Mouse (Mus musculus) spleen, adult 12 weeks (tissue): ENCODE results near the gene Ino80e.
"Not testable (repeated sequence)": the region's sequence is repeated elsewhere in the genome, so short reads cannot be mapped to it uniquely, and the experiment has no call there.

Experiments used
- DNase-seq: peaks from one replicate; pipeline ENCODE4 v3.0.0; 2022; ENCODE audit warnings: low spot score

Ino80e gene

DNA sequence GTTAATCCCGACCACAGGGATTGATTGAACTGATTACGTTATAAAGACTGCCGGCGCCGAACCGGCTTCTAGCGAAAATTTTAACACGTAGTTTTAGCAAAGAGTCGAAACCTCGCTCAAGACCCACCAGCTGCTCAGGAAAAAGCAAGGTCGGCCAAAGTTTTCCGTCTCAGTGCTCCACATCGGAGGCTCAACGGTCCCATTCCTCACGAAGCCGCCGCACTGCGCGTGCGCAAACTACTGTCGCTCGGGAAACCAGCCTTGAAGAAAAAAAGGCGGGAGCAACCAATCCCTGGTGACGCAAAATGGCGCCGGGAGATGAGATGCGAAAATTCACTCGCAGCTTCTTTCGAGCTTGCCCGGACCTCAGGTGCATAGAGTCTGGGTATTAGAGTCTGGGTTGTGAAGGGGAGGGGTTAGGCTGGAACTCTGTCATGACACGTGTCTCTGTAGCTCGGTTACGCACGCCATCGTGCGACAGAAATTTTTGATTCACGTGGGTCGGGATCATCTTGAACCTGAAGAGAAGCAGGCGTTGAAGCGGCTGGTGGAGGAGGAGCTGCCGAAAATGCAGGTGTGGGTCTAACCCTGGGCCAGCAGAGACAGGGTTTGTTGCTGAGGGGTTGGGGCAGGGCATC, at the start of gene Ino80e:
Ino80e (minus strand) TSS at position 231 of the 638 bp plus-strand sequence.
- DNase-seq: peak; percentile 88

DNA sequence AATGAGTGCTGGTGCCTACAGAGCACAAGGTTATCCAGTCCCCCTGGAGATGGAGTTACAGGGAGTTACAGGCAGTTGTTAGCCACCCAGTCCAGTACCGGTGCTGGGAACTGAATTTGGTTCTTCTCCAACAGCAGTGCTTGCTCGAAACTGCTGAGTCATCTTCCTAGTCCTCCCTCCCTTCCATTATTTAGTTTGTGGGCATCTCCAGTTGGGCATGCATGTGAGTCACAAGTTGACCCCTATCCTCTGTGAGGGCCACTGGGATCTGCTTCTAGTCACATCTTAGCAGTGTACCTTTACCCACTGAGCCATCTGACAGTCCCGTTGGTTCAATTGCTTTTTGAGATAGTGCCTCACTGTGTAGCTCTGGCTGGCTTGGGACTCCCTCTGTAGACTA, 43.4 kb upstream of the Ino80e start:
- no peak for DNase-seq

DNA sequence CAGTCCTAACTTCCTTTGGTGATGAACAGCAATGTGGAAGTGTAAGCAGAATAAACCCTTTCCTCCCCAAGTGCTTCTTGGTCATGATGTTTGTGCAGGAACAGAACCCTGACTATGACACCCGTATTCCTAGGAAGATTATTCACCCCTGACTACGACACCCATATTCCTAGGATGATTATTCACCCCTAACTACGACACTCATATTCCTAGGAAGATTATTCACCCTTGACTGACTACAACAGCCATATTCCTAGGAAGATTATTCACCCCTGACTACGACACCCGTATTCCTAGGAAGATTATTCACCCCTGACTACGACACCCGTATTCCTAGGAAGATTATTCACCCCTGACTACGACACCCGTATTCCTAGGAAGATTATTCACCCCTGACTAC, 37.6 kb upstream of the Ino80e start:
- not testable (repeated sequence) for DNase-seq

DNA sequence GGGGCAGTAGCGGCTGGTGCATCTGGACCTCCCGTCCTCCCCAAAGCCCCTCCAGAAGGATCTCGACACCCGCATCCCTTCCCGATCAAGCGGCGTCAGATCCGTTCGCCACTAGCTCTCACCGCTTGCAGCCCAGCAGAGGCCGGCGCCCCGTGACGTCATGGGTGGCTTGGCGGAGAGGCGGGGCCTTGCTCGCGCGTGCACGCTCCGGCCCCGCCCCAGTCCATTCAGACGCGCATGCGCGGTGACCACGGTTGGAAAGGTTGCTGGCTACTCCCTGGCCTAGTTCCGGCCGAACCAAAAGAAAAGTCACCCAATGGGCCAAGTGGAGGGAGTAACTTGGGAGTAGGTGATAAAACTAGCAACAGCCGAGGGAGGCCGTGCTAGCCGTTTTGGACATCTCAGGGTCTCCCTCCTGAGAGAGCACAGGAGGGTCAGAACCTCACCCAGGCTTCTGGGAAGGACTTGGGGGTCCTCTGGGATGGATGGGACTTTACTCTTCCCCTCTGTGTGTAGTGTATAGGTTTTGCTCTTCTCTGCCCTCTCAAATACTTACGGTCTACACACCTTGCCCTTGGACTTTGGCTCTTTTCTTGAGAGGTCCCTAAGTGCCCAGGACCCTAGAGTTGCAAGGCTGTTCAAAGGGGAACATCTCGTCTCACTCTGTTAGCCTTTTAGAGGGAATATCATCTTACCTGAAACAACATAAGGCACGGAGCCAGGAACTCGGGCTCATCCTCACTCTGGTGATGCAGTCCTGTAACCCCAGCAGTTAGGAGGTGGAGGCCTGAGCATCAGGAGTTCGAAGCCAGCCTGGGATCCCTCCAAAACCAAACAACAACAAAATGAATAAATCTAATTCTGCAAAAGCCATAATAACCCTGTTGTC, 36.2 kb upstream of the Ino80e start:
- DNase-seq: peak; percentile 92

DNA sequence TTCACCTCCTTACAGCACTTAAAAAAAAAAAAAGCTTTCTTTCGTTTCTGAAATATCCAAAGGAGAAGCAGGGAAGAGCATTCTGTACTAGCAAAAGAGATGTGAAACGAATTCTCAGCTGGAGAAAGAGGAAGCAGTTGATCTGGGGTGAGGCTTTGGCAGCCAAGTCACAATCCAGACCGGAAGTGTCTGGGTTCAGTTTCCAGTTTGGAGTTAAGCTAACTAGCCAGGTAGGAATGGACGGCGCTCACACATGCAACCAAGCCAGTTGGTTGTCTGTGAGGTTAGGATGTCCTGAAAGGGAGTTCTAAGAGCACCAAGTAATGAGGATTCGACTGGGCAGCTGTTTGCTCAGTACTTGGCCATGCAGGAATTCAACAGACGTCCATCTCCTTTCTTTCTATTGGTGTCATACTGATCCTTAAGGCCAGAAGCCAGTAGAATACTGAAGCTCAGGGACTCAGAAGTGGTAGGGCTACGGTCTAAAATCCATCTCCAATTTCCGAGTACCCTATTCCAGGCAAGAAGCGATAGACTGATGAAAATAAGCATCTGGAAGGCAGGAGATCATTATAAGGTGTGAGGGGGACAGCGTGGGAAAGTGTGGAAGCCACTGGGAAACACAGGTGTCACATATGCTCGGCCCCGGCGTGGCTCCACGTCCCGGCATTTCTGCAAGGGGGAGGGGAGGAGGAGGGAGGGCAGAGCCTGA, 35.4 kb upstream of the Ino80e start:
- DNase-seq: no peak

DNA sequence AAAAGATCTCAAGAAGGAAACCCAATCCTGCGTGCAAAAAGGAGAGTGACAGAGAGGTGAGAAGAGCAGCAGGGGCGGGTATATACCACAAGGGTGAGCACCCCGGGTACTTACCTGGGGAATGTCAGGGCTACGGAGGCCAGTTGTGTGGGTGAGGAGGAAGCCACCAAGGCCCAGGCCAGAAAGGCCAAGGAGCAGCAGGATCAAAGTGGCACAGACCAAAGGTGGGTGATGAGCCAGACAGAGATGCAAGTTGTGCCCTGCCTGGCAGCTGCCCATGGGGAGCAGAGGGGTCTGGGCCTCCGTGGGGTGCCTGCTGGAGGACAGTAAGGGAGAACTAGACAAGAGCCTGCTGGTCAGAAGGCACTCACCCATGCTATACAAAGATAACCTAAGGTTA, 34.7 kb upstream of the Ino80e start:
- DNase-seq: no peak

DNA sequence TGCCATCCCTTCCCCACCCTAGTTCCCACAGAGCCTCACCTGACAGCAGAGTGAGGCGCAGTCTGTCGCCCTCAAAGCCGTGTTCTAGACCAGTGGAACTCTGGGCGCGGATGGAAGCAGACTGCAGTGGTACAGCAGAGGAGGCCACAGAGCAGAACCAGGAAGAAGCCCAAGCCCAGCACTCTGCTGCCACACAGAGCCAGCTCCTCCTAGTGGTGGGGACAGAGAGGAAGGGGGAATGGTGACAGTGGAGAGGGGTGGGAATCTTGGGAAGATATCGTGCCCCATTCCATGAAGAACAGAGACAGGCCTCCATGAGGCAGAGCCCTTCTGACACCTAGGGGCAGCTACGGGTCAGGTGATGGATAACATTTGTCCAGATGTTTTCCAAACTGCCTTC, 26.7 kb upstream of the Ino80e start:
- no peak for DNase-seq

DNA sequence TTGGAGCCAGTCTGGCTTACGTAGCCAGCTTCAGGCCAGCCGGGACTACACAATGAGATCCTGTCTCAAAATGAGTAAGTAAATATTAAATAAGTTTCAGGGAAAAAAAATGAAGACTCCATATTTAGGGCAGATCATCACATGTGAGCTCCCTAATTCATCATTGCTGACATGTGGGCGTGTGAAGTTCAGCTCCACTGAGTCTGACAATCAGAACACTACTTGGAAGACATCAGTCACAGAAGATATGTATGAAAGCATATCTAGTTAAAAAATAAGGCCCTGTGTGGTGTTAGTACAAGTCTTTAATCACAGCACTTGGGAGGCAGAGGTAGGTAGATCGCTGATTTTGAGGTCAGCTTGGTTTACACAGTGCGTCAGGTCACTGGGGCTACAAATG, 25.1 kb upstream of the Ino80e start:
- DNase-seq: no peak

DNA sequence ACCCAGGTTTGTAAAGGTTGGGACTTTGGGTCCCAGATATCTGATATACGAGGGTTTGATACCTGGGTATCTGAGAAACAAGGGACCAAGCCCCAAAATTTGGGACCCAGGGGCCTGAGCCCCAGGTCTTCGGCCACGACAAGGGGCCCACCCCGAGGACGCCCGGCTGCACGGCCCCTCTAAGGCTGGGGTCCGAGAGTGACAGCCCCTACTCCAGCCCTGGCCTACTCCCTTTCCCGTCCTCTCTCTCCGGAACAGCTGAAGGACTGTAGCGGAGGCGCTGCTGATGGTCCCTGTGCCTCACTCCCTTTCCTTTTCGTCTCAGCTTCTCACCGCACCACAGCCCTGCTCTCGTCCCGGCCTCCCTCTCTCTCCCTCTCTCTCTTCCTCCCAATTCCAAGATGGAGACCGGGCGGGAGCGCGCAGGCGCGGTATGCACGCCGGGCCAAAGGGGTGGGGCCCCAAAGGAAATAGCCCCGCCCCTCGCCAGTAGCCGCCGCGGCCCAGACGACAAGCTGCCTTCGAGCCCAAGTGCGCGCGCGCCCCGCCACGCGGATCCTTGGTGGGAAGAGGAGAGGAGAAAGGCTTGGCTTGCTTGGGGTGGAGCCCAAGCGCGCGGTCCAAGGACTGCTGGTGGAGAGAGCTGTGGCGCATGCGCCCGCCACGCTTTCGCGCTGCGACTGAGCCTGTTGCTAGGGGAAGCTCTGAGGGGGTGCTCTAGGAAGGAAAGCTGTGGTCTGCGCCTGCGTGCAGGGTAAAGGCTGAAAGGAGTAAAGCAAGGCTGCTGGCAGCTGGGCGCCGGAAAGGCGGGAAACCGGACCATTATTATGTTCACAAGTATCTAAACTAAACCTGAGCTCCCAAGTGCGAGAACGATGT, 22.3 kb upstream of the Ino80e start, which contains the start of gene Taok2:
Taok2 (minus strand) TSS at position 418 of the 879 bp plus-strand sequence.
- DNase-seq: peak; percentile 95

DNA sequence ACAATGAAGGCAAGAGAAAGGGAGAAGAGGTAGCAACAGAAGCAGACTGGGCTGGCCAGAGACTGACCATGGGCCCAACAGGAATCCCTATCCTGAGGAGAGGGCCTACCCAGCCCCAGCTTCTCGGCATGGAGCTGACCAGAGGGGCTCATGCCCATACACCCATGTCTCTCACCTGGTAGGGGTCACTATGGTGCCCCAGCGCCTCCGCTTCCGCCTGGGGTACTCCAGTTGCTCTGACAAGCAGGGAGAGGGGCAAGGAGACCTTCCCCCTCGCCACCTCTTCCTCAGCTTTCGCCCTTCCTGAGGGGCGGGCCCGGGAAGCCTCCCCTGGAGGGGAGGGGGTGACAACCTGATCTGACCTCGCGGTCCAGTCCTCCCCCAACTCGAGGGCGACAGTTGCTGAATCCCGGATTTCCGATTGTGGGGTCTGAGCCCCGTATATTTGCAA, 21.6 kb upstream of the Ino80e start:
- peak; percentile 21 for DNase-seq

DNA sequence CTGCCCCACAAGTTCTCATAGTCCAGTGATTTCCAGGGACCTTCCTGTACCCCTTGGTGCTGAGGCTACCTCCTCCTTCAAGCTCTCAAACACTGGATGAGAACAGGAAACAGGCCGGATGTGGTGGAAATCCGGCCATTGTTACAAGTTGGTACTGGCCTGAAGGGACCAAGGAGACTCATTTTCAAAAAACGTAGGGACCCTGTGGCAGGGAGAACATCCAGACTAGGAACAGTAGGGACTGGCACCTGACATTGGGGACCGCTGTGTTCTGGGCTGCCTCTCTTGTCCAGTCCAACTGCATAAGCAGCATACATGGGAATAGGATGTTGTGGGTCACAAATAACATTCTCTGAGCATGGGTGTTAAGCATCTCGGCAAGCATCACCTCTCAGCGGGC, 18.9 kb upstream of the Ino80e start:
- no peak for DNase-seq

DNA sequence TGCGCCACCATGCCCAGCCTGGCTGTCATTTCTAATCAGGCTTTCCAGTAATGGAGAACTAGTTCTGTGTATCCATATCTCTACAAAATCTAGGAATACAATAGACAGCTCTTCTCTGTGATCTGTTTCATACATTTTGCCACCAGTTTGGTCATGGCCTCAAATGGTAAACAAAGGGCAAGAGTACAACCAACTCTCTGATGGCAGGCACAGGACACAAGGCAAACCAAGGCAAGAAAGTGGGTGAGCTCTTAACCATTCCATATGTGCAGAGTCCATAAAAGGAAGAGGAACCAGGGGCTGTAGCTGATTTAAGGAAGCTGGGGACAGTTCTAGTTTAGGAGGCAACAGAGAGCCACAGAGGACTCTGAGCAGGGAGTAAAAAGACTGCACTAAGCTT, 15.1 kb upstream of the Ino80e start:
- no peak for DNase-seq

DNA sequence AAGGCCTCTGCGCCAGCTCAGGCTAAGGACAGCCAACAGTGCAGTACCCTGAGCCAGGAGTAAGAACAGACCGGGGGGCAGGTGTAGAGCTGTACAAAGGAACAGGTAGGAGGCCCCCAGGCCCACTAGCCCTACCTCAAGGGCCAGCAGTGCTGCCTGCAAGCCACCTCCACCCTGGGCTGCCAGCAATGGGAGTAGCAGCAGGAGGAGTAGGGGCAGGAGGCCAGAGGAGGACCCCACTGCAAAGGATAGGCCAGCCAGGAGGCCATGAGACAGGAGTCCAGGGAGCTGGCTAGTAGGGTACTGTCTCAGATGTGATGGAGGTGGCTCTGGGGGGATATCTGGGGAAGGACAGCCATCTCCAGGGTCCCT, 8.3 kb upstream of the Ino80e start:
- DNase-seq: no peak

DNA sequence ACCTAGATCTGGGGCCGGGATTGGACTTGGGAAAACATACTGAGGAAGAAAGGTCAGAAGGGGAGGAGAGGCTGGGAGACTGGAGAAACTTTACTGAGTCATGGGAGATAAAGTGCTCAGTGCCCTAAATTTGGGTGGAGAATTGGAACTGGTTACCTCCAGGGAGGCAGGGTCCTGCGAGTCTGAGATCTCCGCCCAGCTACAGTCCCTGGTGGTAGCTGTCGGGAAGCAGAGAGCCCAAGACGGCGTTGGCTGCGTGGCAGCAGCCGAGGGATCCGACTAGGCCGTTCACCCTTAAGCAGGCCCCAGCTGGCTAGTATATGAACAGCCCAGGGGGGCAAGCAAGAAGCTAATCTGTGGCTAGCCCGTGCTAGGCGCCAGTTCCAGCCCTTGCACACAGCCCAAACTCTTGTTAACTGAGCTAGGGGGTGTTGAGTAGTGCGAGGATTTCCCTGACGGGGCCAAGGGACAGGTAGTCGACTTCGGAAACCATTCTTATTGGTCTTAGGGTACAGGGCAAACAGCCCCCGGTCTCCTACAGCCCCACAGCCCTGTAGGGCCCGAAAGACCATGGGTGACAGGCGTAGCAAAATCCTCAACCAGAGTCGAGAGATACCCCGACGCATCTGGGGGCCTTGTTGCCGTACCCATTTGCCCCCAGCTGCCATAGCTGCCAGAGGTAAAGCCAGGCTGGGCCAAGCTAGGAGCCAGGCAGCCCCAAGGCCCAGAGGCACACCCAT, 7.8 kb upstream of the Ino80e start:
- no peak for DNase-seq

DNA sequence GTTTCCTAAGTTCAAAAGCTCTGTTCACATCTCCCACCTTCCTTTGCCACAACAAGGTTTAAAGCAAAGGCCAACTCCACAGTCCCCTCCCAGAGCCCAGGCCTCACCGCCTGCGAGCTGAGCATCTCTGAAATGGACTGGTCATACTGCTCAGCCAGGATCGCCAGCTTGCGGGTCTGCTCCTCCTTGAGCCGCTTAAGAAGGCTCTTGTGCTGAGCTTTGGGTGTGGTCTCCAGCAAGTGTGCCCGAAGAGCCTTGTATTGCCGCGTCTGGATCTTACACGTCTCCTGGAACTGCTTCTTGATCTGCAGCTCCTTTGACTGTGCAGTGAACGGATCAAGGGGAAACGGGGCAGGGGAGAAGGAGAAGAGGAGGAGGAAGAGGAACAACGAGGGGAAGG, 5.8 kb upstream of the Ino80e start:
- DNase-seq: no peak

DNA sequence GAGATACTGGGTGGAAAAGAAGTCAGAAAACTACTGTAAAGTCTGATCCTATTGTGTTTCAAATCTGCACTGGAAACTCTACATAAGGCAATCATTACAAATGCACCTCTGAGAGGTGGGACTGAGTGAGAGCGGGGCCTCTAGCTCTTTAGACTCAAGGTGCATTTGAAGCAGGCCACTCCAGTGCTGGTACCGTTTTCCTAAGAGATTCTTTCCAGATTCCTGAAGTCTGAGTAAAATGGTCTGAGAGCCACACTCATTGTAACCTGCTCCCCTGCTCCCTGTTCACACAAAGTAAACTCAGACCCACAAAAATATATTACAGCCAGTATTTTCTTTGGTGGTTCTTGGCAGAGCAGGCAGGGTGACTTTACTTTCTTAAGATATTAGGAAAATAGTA, 5.4 kb upstream of the Ino80e start:
- DNase-seq: no peak

DNA sequence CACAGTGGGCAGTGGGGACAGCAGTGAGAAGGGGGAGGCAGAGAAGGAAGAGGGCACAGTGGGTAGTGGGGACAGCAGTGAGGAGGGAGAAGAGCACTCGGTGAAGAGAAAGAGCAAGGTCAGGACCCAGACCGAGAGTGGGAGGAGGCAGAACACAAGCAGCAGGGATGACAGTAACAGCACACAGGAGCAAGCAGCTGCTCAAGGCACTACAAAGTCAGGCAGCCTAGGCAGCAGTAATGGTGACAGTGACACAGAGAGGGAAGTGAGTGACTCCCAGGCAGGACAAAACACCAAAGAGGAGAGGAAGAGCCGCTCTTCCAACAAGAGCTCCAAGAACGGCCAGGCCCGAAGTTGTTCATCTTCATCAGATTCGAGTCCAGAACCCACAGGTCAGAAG, 1.6 kb upstream of the Ino80e start:
- no peak for DNase-seq

DNA sequence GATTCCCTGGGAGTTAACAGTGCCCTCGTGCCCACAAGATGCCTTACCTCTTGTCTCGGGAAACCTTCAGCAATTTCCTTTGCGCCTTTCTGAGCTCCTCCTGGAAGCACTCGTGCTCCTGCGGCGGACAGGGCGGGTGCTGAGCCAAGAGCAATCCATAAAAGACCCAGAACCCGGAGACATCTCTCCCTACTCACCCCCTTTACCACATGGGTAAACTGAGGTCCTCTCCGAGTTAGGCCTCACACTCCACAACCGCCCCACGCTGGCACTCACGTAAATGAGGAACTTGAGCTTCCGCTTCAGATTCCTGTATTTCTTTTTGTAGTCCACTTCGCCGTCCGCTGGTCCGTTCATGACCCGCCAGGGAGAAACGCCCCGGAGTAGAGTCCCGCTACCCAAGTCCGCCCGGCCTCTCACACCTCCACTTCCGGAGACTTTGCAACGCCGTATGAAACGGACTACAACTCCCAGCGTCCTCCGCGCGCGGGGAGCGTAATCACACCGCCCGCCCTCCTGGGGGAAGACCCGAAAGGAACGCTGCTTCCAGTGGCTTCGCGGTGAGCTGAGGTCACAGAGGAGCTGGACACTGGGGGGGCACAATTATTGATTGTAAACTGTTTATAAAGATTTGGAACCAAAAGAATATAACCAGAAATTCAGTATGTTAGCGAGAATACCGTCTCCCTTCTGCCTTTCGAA, 597 bp downstream of the Ino80e start, which contains the start of gene Hirip3:
Hirip3 (plus strand) TSS at position 544 of the 702 bp plus-strand sequence.
- DNase-seq: peak; percentile 93

DNA sequence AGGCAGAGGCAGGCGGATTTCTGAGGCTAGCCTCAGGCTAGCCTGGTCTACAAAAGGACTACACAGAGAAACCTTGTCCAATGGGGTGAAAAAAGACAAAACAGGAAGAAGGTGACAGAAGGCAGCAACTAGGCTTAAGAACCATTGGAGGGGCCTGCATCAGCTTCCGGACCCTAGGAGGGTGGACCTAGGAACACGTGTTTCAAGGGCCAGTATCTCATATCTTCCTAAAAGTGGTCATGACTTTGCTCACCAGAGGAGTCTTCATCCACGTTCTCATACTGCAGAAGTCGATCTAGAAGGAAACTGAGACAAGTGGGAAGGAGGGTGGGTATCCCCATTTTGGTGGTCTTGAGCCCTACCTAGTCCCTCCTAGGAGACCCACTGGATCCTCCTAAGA, 1.2 kb downstream of the Ino80e start:
- DNase-seq: no peak

DNA sequence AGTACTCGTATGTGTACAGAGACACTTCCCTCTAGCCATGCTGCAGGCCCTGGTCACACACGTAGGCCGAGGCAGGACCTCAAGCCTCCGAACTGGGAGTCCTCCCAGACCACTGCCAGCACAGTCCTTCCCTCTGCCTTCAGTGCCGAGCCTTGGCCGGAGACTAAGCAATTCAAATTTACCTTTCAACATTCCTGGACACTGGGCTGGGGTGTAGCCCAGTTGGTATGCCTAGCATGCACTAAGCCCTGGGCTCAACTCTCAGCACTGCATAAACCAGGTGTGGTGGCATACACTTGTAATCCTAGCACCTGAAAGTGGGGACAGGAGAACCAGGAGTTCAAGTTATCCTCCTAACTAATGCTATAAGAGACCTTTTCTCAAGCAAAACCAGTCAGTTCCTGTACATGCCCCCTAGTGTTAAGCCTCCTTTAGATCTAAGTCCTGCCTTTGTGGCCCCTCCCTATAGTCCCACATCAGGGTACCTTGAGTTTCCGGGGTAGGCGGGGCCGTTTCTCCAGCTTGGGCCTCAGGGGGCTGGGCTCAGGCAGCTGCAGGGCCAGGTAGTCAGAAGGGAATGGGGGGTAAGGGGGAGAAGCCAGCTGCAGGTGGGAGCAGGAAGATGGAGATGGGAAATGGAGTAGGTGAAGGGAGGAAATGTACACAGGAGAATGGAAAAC, 5.3 kb downstream of the Ino80e start:
- no peak for DNase-seq
